Mouse (Mus musculus): ENCODE measurements around the gene Avpr1a. TPM values are rescaled to one million over a fixed set of nuclear protein-coding genes. Genes with fewer than 3 reads are reported as not detected.

The Avpr1a gene
- polyA plus RNA-seq, 1 experiment from 2014 or later, result 4.9 TPM

DNA sequence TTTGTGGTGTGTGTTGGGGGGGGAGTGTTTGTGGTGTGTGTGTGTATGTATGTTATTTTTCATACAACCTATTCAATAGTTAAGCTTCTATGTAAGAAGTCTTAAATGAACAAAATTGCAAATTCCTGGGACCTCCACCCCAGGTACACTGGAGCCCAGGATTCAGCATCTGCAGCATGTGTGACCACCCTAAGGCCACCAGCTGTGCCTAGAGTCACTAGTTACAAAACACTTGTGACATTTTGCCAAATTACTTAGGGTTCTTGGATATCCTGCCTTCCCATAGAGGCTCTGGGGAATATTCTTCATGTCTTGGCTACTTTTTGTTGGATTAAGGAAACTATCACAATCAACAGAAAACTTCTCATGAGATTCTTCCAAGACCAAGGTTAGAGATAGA, 1.6 kb downstream of the Avpr1a start:
- H3K9me3 ChIP-seq (ENCODE audit: control insufficient read depth, low read length), result no peaks in the 10 kb centered on the region
- ATAC-seq (ENCODE audit: low read depth), result no peak
- peaks cover 8% of the 10 kb centered on the region; the same call in 1 of the 2 replicates for H3K4me1 ChIP-seq (ENCODE audit: control insufficient read depth, insufficient read depth, low read length)
- H3K27me3 ChIP-seq (ENCODE audit: control insufficient read depth, insufficient read depth, low read length), result peaks cover 21% of the 10 kb centered on the region
- peak overlapping the region; percentile 49; the same call in 1 of the 2 replicates for H3K4me3 ChIP-seq (ENCODE audit: low read depth, low read length)
- no peak overlapping the region for H3K9ac ChIP-seq (replicated peaks; ENCODE audit: low read depth, low read length)
- no peaks in the 10 kb centered on the region for H3K36me3 ChIP-seq (ENCODE audit: control insufficient read depth, insufficient read depth, low read length)
- H3K27ac ChIP-seq (ENCODE audit: low read depth, low read length), result no peak overlapping the region
- no peak overlapping the region; the same call in 1 of the 2 replicates for H3K4me2 ChIP-seq (ENCODE audit: low read depth, low read length)

DNA sequence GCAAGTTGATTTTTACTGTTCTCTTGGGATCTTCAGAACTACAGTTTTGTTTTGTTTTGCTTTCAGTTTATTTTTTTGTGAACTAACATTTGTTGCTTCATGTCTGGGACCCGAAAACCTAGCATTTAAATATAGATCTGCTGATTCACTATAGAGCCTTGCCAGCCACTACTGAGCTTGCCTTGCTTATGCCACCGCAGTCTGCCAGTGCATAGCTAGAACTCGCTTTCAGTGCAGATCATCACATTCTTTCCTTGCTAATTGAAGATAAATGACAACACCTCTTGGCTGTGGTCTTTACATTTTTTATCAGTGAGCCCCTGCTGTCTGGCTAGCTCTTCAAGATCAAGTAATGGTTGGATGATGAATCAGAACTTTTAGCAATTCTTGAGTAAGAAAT, 5.2 kb downstream of the Avpr1a start:
- ATAC-seq (ENCODE audit: low read depth), result no peak
- WGBS, result 83% methylated on average over 3 of the region's 3 CpGs

DNA sequence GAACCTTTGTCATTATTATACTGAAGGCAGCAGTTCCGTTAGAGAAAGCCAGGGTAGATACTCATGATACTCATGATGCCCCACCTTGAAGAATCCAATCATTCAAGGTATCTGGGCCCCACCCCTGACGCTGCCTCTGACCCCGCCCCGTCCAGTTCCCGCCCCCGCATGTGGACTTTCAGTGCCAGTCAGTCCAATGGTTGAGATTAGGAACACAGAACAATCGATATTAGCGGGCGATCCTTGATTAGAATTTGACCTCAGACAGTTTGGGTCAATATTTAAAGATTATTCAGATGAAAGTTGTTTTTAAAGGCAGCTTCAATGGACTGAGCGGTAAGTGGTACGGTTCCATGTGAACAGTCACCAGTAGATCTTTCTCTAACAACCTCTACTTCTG, 7.5 kb downstream of the Avpr1a start:
- no peak overlapping the region for H3K4me2 ChIP-seq (ENCODE audit: low read depth, low read length)
- ATAC-seq (ENCODE audit: low read depth), result no peak
- H3K4me3 ChIP-seq (ENCODE audit: low read depth, low read length), result no peak overlapping the region
- no peak overlapping the region for H3K9ac ChIP-seq (replicated peaks; ENCODE audit: low read depth, low read length)
- H3K27me3 ChIP-seq (ENCODE audit: control insufficient read depth, insufficient read depth, low read length), result no peaks in the 10 kb centered on the region
- no peaks in the 10 kb centered on the region for H3K36me3 ChIP-seq (ENCODE audit: control insufficient read depth, insufficient read depth, low read length)
- 89% methylated on average over 11 of the region's 11 CpGs for WGBS
- H3K4me1 ChIP-seq (ENCODE audit: control insufficient read depth, insufficient read depth, low read length), result no peaks in the 10 kb centered on the region
- H3K27ac ChIP-seq (ENCODE audit: low read depth, low read length), result no peak overlapping the region
- no peaks in the 10 kb centered on the region for H3K9me3 ChIP-seq (ENCODE audit: control insufficient read depth, low read length)

More for the DNA sequence above, 5.2 kb downstream of the Avpr1a start:
- Histone ChIP-seq H3K27me3 (ENCODE audit: control insufficient read depth, insufficient read depth, low read length) (peaks cover 15% of the 10 kb centered on the region), H3K9ac (replicated peaks; ENCODE audit: low read depth, low read length) (no peak overlapping the region), H3K4me3 (ENCODE audit: low read depth, low read length) (no peak overlapping the region), H3K9me3 (ENCODE audit: control insufficient read depth, low read length) (no peaks in the 10 kb centered on the region), H3K4me1 (ENCODE audit: control insufficient read depth, insufficient read depth, low read length) (peaks cover 8% of the 10 kb centered on the region; the same call in 1 of the 2 replicates), H3K36me3 (ENCODE audit: control insufficient read depth, insufficient read depth, low read length) (no peaks in the 10 kb centered on the region), H3K27ac (ENCODE audit: low read depth, low read length) (no peak overlapping the region), H3K4me2 (ENCODE audit: low read depth, low read length) (no peak overlapping the region)

DNA sequence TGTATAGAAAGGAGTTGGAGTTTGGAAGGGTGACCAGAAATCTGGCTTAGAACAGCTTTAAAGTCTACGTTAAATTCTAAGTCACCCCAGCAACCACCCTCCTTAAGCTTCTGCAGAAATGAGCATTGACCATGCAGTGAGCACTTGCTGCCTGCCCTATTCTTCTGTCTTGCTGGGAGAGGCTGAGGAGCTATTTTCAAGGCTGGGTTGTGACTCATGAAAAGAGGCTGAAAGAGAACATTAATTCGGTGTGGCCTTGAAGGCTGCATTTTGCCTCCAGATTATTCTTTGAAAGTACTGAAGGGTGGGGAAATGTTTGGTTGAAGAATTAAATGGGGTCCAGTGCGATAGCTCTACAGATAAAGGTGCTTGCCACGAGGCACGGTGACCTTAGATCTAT, 28.5 kb downstream of the Avpr1a start:
- H3K4me3 ChIP-seq (ENCODE audit: low read depth, low read length), result no peak overlapping the region
- no peaks in the 10 kb centered on the region for H3K36me3 ChIP-seq (ENCODE audit: control insufficient read depth, insufficient read depth, low read length)
- no peak overlapping the region for H3K27ac ChIP-seq (ENCODE audit: low read depth, low read length)
- H3K4me2 ChIP-seq (ENCODE audit: low read depth, low read length), result no peak overlapping the region
- H3K9ac ChIP-seq (replicated peaks; ENCODE audit: low read depth, low read length), result no peak overlapping the region
- ATAC-seq (ENCODE audit: low read depth), result no peak
- H3K9me3 ChIP-seq (ENCODE audit: control insufficient read depth, low read length), result no peaks in the 10 kb centered on the region
- 89% methylated on average over 5 of the region's 5 CpGs for WGBS
- no peaks in the 10 kb centered on the region for H3K27me3 ChIP-seq (ENCODE audit: control insufficient read depth, insufficient read depth, low read length)
- no peaks in the 10 kb centered on the region for H3K4me1 ChIP-seq (ENCODE audit: control insufficient read depth, insufficient read depth, low read length)

- Histone ChIP-seq H3K9me3 (ENCODE audit: control insufficient read depth, low read length) (no peaks in the 10 kb centered on the region), H3K4me2 (ENCODE audit: low read depth, low read length) (no peak overlapping the region), H3K4me1 (ENCODE audit: control insufficient read depth, insufficient read depth, low read length) (no peaks in the 10 kb centered on the region), H3K9ac (replicated peaks; ENCODE audit: low read depth, low read length) (no peak overlapping the region), H3K36me3 (ENCODE audit: control insufficient read depth, insufficient read depth, low read length) (no peaks in the 10 kb centered on the region), H3K27me3 (ENCODE audit: control insufficient read depth, insufficient read depth, low read length) (no peaks in the 10 kb centered on the region), H3K4me3 (ENCODE audit: low read depth, low read length) (no peak overlapping the region), H3K27ac (ENCODE audit: low read depth, low read length) (no peak overlapping the region)
- no peak for ATAC-seq (ENCODE audit: low read depth)
- WGBS, result 74% methylated on average over 2 of the region's 2 CpGs
Measured at GRCm38 (mm10) chr10:122498551-122498950, 50.3 kb downstream of the Avpr1a start.

DNA sequence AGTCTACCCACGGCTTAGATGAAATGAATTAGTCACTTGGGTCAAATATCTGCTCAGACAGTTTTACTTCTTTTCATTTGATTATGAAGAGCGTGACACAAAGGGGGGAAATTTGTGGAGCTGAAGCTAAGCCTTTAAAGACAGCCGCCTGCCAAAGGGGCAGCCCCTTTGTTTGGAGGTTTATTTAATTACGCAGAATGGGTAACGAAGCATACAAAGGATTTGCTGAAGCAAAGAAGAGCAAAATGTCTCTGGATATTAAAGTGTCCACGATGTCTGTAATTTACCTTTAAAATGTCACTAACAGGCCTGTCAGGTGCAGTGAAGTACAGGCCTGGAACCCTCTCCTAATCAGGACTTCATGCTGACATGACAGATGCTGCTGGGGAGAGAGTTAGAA, 51.0 kb downstream of the Avpr1a start:
- H3K27ac ChIP-seq (ENCODE audit: low read depth, low read length), result no peak overlapping the region
- no peaks in the 10 kb centered on the region for H3K36me3 ChIP-seq (ENCODE audit: control insufficient read depth, insufficient read depth, low read length)
- no peaks in the 10 kb centered on the region for H3K9me3 ChIP-seq (ENCODE audit: control insufficient read depth, low read length)
- H3K9ac ChIP-seq (replicated peaks; ENCODE audit: low read depth, low read length), result no peak overlapping the region
- 25% methylated on average over 6 of the region's 6 CpGs for WGBS
- ATAC-seq (ENCODE audit: low read depth), result no peak
- no peaks in the 10 kb centered on the region for H3K4me1 ChIP-seq (ENCODE audit: control insufficient read depth, insufficient read depth, low read length)
- no peak overlapping the region for H3K4me2 ChIP-seq (ENCODE audit: low read depth, low read length)
- H3K4me3 ChIP-seq (ENCODE audit: low read depth, low read length), result no peak overlapping the region
- no peaks in the 10 kb centered on the region for H3K27me3 ChIP-seq (ENCODE audit: control insufficient read depth, insufficient read depth, low read length)

Other genes starting within 250 kb of the Avpr1a start
- gene Ppm1h, start 230.3 kb downstream of the Avpr1a start, polyA plus RNA-seq (2014; fragmentation: Nextera tagmentation; extraction: Ambion mirVana), result 35.4 and 41.5 TPM in 2 replicates